8 mouse cellular contexts compared by ENCODE assay signal in the genomic region with DNA sequence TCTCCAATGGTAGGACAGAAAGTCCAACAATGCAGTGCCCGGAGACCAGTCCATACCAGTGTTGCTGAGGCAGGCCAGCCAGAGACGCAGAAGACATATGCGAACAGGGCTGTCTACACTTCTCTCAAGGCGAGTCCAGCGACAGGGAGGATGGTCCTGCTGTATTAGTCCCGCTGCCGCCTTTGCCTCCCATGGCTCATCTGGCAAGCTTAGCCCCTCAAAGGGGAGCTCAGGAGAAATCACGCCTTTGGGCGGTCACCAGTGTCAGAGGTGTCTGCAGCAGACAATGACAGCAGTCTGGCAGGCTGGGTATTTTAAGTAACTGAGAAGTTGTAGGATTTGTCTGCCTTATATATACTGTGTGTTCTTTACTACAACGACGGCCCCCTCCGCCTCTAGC. TPM values are rescaled to one million over a fixed set of nuclear protein-coding genes. Genes with fewer than 3 reads are reported as not detected.
DNase-seq lines count a peak whose midpoint lies in the region; ATAC-seq lines count a peak whose summit lies in the region.

No protein-coding gene starts in this region.

- H3K4me2 ChIP-seq in kidney, embryonic 16.5 days (replicated peaks; ENCODE audit: low read depth, low read length), result peak overlapping the region; percentile 61
- H3K4me2 ChIP-seq in liver, embryonic 12.5 days, result peak overlapping the region; percentile 76
- H3K4me2 ChIP-seq in stomach, embryonic 16.5 days (ENCODE audit: low read depth, low read length), result peak overlapping the region; percentile 69

- H3K4me1 ChIP-seq in kidney, embryonic 16.5 days (ENCODE audit: insufficient read depth, low read length), result peaks cover 7% of the 10 kb centered on the region; the same call in 1 of the 2 replicates
- 0 out of 2 replicates have a peak, but pooled peaks cover 2% of the 10 kb centered on the region for H3K4me1 ChIP-seq in brown adipose tissue, adult 24 weeks (ENCODE audit: control insufficient read depth, insufficient read depth, insufficient read length, low read length)
- H3K4me1 ChIP-seq in heart, embryonic 10.5 days, result no peaks in the 10 kb centered on the region
- peaks cover 11% of the 10 kb centered on the region; the same call in 1 of the 2 replicates for H3K4me1 ChIP-seq in liver, embryonic 12.5 days
- peaks cover 9% of the 10 kb centered on the region; the same call in 1 of the 2 replicates for H3K4me1 ChIP-seq in stomach, embryonic 16.5 days (ENCODE audit: control insufficient read depth, insufficient read depth, low read length)

- H3K9ac ChIP-seq in kidney, embryonic 16.5 days (replicated peaks; ENCODE audit: low read length), result peak overlapping the region; percentile 66
- H3K9ac ChIP-seq in liver, embryonic 12.5 days, result peak overlapping the region; percentile 61
- peak overlapping the region; percentile 72 for H3K9ac ChIP-seq in stomach, embryonic 16.5 days (ENCODE audit: low read length)

- H3K27ac ChIP-seq in kidney, embryonic 16.5 days (ENCODE audit: low read length), result no peak overlapping the region
- peak overlapping the region; percentile 55; the same call in 1 of the 2 replicates for H3K27ac ChIP-seq in brown adipose tissue, adult 24 weeks (replicated peaks; ENCODE audit: low read depth, low read length)
- H3K27ac ChIP-seq in heart, embryonic 10.5 days, result peak overlapping the region; percentile 87
- H3K27ac ChIP-seq in liver, embryonic 12.5 days, result peak overlapping the region; percentile 86; the same call in 1 of the 2 replicates
- H3K27ac ChIP-seq in stomach, embryonic 16.5 days (ENCODE audit: low read length), result peak overlapping the region; percentile 91; the same call in 1 of the 2 replicates

- H3K9me3 ChIP-seq in kidney, embryonic 16.5 days (ENCODE audit: low read length), result no peaks in the 10 kb centered on the region
- no peaks in the 10 kb centered on the region for H3K9me3 ChIP-seq in heart, embryonic 10.5 days
- no peaks in the 10 kb centered on the region for H3K9me3 ChIP-seq in liver, embryonic 12.5 days (replicated peaks)
- H3K9me3 ChIP-seq in stomach, embryonic 16.5 days (replicated peaks; ENCODE audit: control insufficient read depth, low read length), result no peaks in the 10 kb centered on the region

- WGBS in kidney, embryonic 16.5 days, result 24% methylated on average over 12 of the region's 12 CpGs
- WGBS in heart, embryonic 10.5 days, result 27% methylated on average over 12 of the region's 12 CpGs
- 43% methylated on average over 12 of the region's 12 CpGs for WGBS in liver, embryonic 12.5 days (ENCODE audit: insufficient replicate concordance)
- 33% methylated on average over 12 of the region's 12 CpGs for WGBS in stomach, embryonic 16.5 days

- peak overlapping the region; percentile 65 for H3K4me3 ChIP-seq in kidney, embryonic 16.5 days (ENCODE audit: low read length)
- peak overlapping the region; percentile 94 for H3K4me3 ChIP-seq in brown adipose tissue, adult 24 weeks (ENCODE audit: insufficient read depth, low read depth, low read length)
- peak overlapping the region; percentile 66 for H3K4me3 ChIP-seq in heart, embryonic 10.5 days
- H3K4me3 ChIP-seq in liver, embryonic 12.5 days, result peak overlapping the region; percentile 62
- peak overlapping the region; percentile 65 for H3K4me3 ChIP-seq in stomach, embryonic 16.5 days (replicated peaks; ENCODE audit: low read length)

- no peak for DNase-seq in kidney, postnatal 14 days
- DNase-seq in heart, embryonic 10.5 days (ENCODE audit: low spot score), result peak; percentile 72
- DNase-seq in spleen, adult 18-20 months, result no peak
- no peak for DNase-seq in frontal cortex, postnatal 14 days (ENCODE audit: low spot score in 2 of 2)

- no peak for ATAC-seq in kidney, embryonic 16.5 days (ENCODE audit: low FRiP score, low TSS enrichment)
- no peak for ATAC-seq in liver, embryonic 12.5 days
- ATAC-seq in stomach, embryonic 16.5 days (ENCODE audit: insufficient read depth, low FRiP score), result no peak

- no peaks in the 10 kb centered on the region for H3K36me3 ChIP-seq in kidney, embryonic 16.5 days (ENCODE audit: insufficient read depth, low read length)
- no peaks in the 10 kb centered on the region for H3K36me3 ChIP-seq in heart, embryonic 10.5 days
- H3K36me3 ChIP-seq in liver, embryonic 12.5 days, result no peaks in the 10 kb centered on the region
- H3K36me3 ChIP-seq in stomach, embryonic 16.5 days (ENCODE audit: control insufficient read depth, insufficient read depth, low read length), result no peaks in the 10 kb centered on the region

- no peaks in the 10 kb centered on the region for H3K27me3 ChIP-seq in kidney, embryonic 16.5 days (ENCODE audit: insufficient read depth, low read length)
- H3K27me3 ChIP-seq in heart, embryonic 10.5 days (ENCODE audit: insufficient read depth, poor library complexity, severe bottlenecking), result no peaks in the 10 kb centered on the region
- no peaks in the 10 kb centered on the region for H3K27me3 ChIP-seq in liver, embryonic 12.5 days (replicated peaks)
- no peaks in the 10 kb centered on the region; the same call in 1 of the 2 replicates for H3K27me3 ChIP-seq in stomach, embryonic 16.5 days (ENCODE audit: control insufficient read depth, insufficient read depth, low read length)

RNA-seq across cellular contexts. Expression of gene Amer1, which starts 1.3 kb away (rescaled TPM):
- 10.4 TPM in 2 replicates for polyA plus RNA-seq in kidney, embryonic 16.5 days (2015; fragmentation: Nextera tagmentation; extraction: Ambion mirVana)
- polyA plus RNA-seq in brown adipose tissue, adult 24 weeks (2012; ENCODE audit: insufficient read depth, insufficient read length, missing spikeins), result 2.5 and 2.8 TPM in 2 replicates
- 8.7 and 12.1 TPM in 2 replicates for polyA plus RNA-seq in heart, embryonic 10.5 days (2016; fragmentation: Nextera tagmentation; extraction: Ambion mirVana)
- 3.5 and 3.6 TPM in 2 replicates for polyA plus RNA-seq in liver, embryonic 12.5 days (2016; fragmentation: Nextera tagmentation; extraction: Ambion mirVana)
- 11.5 and 11.7 TPM in 2 replicates for polyA plus RNA-seq in stomach, embryonic 16.5 days (2015; fragmentation: Nextera tagmentation; extraction: Ambion mirVana)
